Mouse (Mus musculus) B cell, adult 2 months (primary cell): Measurements from ENCODE around the gene Usp12.
A peak's percentile ranks its signal among the peaks of the same experiment; 100 is the strongest.

Source experiments
- DNase-seq, 2 experiments: peaks; one replicate each; pipeline ENCODE4 v3.0.0; 2022

Gene Usp12

GRCm38 (mm10) chr5:146687541-146688313 is 107.1 kb downstream of the Usp12 start:
- peak; percentile 44 to 49 for DNase-seq

GRCm38 (mm10) chr5:146686954-146687353 is 107.9 kb downstream of the Usp12 start:
- no peak for DNase-seq
